Mouse (Mus musculus) lung, embryonic 14.5 days (tissue): Measurements from ENCODE around the gene Spsb2. TPM values are rescaled to one million over a fixed set of nuclear protein-coding genes. Genes with fewer than 3 reads are reported as not detected.
A peak's percentile ranks its signal among the peaks of the same experiment; 100 is the strongest.

Source experiments
- ATAC-seq: fragments of 200-750 bp; cut with Nextera tagmentation; 2 replicates; pipeline ENCODE4 v1.8.0; 2017; ENCODE audit warnings: mild to moderate bottlenecking, moderate TSS enrichment, moderate library complexity; ENCODE audit not compliant: insufficient read depth
- DNase-seq: peaks from one replicate; pipeline ENCODE4 v3.0.0-alpha.2; 2015
- H3K27ac ChIP-seq: fragments of 300-500 bp; sonication (generic); 2 replicates; pipeline ENCODE4 v1.5.1; 2014; ENCODE audit warnings: low read depth, mild to moderate bottlenecking, moderate library complexity
- H3K27me3 ChIP-seq: fragments of 300-500 bp; sonication (generic); 2 replicates; pipeline ENCODE4 v1.6.1; 2014; ENCODE audit warnings: low read length, control low read depth; ENCODE audit not compliant: insufficient read depth
- H3K36me3 ChIP-seq: fragments of 300-500 bp; sonication (generic); 2 replicates; pipeline ENCODE4 v1.6.1; 2014; ENCODE audit warnings: control low read depth; ENCODE audit not compliant: insufficient read depth
- H3K4me1 ChIP-seq: fragments of 300-500 bp; sonication (generic); 2 replicates; pipeline ENCODE4 v1.6.1; 2014; ENCODE audit warnings: antibody characterized with exemption, control low read depth; ENCODE audit not compliant: insufficient read depth
- H3K4me2 ChIP-seq: fragments of 300-500 bp; sonication (generic); 2 replicates; pipeline ENCODE4 v1.6.1; 2014; ENCODE audit warnings: mild to moderate bottlenecking
- H3K4me3 ChIP-seq: fragments of 300-500 bp; sonication (generic); 2 replicates; pipeline ENCODE4 v1.5.1; 2014; ENCODE audit warnings: low read depth, low read length
- H3K9ac ChIP-seq: fragments of 300-500 bp; sonication (generic); 2 replicates; pipeline ENCODE4 v1.6.1; 2014
- H3K9me3 ChIP-seq: fragments of 300-500 bp; sonication (generic); 2 replicates; pipeline ENCODE4 v1.6.1; 2016; ENCODE audit warnings: low read depth, low read length, control low read depth
- CTCF ChIP-seq: IDR thresholded peaks from 2 replicates; pipeline ENCODE4 v1.5.1; 2016; ENCODE audit warnings: antibody characterized with exemption, low read depth
- WGBS: fragments of 180-500 bp; shearing (Covaris S2); extraction: QIAGEN DNeasy Blood & Tissue Kit; methylation state at CpG from one replicate; pipeline ENCODE4 v1.1.7; 2014; 5-methylcytosine and 5-hydroxymethylcytosine counted together
- polyA plus RNA-seq: library from polyadenylated mRNA; unstranded; fragments of >200 nt; fragmentation: Nextera tagmentation; extraction: Ambion mirVana; gene quantifications from 2 replicates; pipeline ENCODE4 v1.2.1, GENCODE M21; 2014

The Spsb2 gene
- polyA plus RNA-seq, 1 experiment from 2014 or later: 6.9 TPM

- 80% methylated on average over 4 of the region's 4 CpGs for WGBS
- H3K27me3 ChIP-seq: no peaks in the 10 kb centered on the region
- no peak overlapping the region for H3K27ac ChIP-seq
- DNase-seq (no peak), ATAC-seq (no peak)
- H3K36me3 ChIP-seq: peaks cover 75% of the 10 kb centered on the region
- TF ChIP-seq CTCF: no peak
- H3K4me3 ChIP-seq: no peak overlapping the region
- H3K4me2 ChIP-seq: no peak overlapping the region
- H3K9ac ChIP-seq: no peak overlapping the region
- no peaks in the 10 kb centered on the region for H3K9me3 ChIP-seq
- H3K4me1 ChIP-seq: peaks cover 15% of the 10 kb centered on the region
Observed at GRCm38 (mm10) chr6:124816611-124817010, 8.2 kb downstream of the Spsb2 start.

GRCm38 (mm10) chr6:124817125-124817524 lies 8.7 kb downstream of the Spsb2 start:
- no peak overlapping the region for H3K4me2 ChIP-seq
- no peak for TF ChIP-seq CTCF
- peaks cover 75% of the 10 kb centered on the region for H3K36me3 ChIP-seq
- H3K4me3 ChIP-seq: no peak overlapping the region
- no peak overlapping the region for H3K9ac ChIP-seq
- H3K27ac ChIP-seq: no peak overlapping the region
- no peaks in the 10 kb centered on the region for H3K27me3 ChIP-seq
- ATAC-seq (no peak), DNase-seq (no peak)
- no peaks in the 10 kb centered on the region for H3K9me3 ChIP-seq
- 94% methylated on average over 11 of the region's 11 CpGs for WGBS
- H3K4me1 ChIP-seq: peaks cover 12% of the 10 kb centered on the region

GRCm38 (mm10) chr6:124817563-124817962 lies 9.1 kb downstream of the Spsb2 start:
- 92% methylated on average over 8 of the region's 8 CpGs for WGBS
- H3K9ac ChIP-seq: no peak overlapping the region
- peaks cover 8% of the 10 kb centered on the region for H3K4me1 ChIP-seq
- no peak overlapping the region for H3K27ac ChIP-seq
- H3K27me3 ChIP-seq: no peaks in the 10 kb centered on the region
- no peak overlapping the region for H3K4me3 ChIP-seq
- DNase-seq (no peak), ATAC-seq (no peak)
- peaks cover 75% of the 10 kb centered on the region for H3K36me3 ChIP-seq
- no peak overlapping the region for H3K4me2 ChIP-seq
- no peaks in the 10 kb centered on the region for H3K9me3 ChIP-seq
- no peak for TF ChIP-seq CTCF

- Histone ChIP-seq H3K9me3 (no peaks in the 10 kb centered on the region), H3K4me2 (no peak overlapping the region), H3K36me3 (peaks cover 79% of the 10 kb centered on the region), H3K4me3 (no peak overlapping the region), H3K27me3 (no peaks in the 10 kb centered on the region), H3K4me1 (peaks cover 6% of the 10 kb centered on the region), H3K9ac (no peak overlapping the region), H3K27ac (no peak overlapping the region)
- WGBS: 90% methylated on average over 8 of the region's 8 CpGs
- no peak for DNase-seq
- TF ChIP-seq CTCF: no peak
- ATAC-seq: no peak
Observed at GRCm38 (mm10) chr6:124817971-124818370, 9.5 kb downstream of the Spsb2 start.

DNA sequence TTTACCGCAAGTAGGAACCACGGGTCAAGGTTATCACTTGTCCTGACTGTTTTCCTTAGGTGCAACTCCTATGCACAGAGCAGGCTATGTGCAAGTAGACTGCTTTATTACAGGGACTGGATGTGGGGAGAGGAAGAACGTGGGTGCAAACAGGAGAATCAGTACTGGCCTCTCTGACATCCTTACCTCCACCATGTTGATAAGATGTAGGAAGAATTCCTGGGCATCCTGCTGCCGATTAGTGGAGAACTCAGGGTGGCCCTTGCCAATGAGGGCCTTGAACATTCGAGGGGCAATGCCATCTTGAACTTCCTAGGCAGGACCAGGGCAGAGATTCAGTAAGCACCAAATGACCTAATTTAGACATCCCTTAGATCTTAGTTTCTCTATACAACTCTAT lies 12.4 kb downstream of the Spsb2 start:
- no peak for ATAC-seq
- H3K27ac ChIP-seq: no peak overlapping the region
- no peak overlapping the region for H3K4me3 ChIP-seq
- peaks cover 97% of the 10 kb centered on the region for H3K36me3 ChIP-seq
- no peak for DNase-seq
- no peaks in the 10 kb centered on the region for H3K27me3 ChIP-seq
- 84% methylated on average over 5 of the region's 5 CpGs for WGBS
- no peak overlapping the region for H3K4me2 ChIP-seq
- no peak for TF ChIP-seq CTCF
- no peaks in the 10 kb centered on the region for H3K9me3 ChIP-seq
- H3K9ac ChIP-seq: no peak overlapping the region
- no peaks in the 10 kb centered on the region for H3K4me1 ChIP-seq

- DNase-seq (no peak), ATAC-seq (no peak)
- Histone ChIP-seq H3K4me1 (no peaks in the 10 kb centered on the region), H3K27ac (no peak overlapping the region), H3K4me3 (no peak overlapping the region), H3K9me3 (no peaks in the 10 kb centered on the region), H3K36me3 (peaks cover 94% of the 10 kb centered on the region), H3K4me2 (no peak overlapping the region), H3K9ac (no peak overlapping the region), H3K27me3 (no peaks in the 10 kb centered on the region)
- TF ChIP-seq CTCF: no peak
- WGBS: 94% methylated on average over 4 of the region's 4 CpGs
Observed at GRCm38 (mm10) chr6:124822049-124822448, 13.6 kb downstream of the Spsb2 start.

- TF ChIP-seq CTCF: no peak; the same call in 1 of the 2 replicates
- no peaks in the 10 kb centered on the region for H3K27me3 ChIP-seq
- DNase-seq (peak; percentile 67), ATAC-seq (no peak)
- peaks cover 52% of the 10 kb centered on the region for H3K36me3 ChIP-seq
- peak overlapping the region; percentile 80 for H3K4me2 ChIP-seq
- H3K9ac ChIP-seq: peak overlapping the region; percentile 51
- H3K9me3 ChIP-seq: no peaks in the 10 kb centered on the region
- peaks cover 6% of the 10 kb centered on the region; the same call in 1 of the 2 replicates for H3K4me1 ChIP-seq
- peak overlapping the region; percentile 34; the same call in 1 of the 2 replicates for H3K27ac ChIP-seq
- peak overlapping the region; percentile 80 for H3K4me3 ChIP-seq
- WGBS: 17% methylated on average over 10 of the region's 10 CpGs
Observed at GRCm38 (mm10) chr6:124828101-124828592, 19.7 kb downstream of the Spsb2 start.
